Mouse (Mus musculus): Measurements from ENCODE around the gene Nampt.
"Not testable (repeated sequence)": the region's sequence is repeated elsewhere in the genome, so short reads cannot be mapped to it uniquely, and the experiment has no call there.

The Nampt gene

GRCm38 (mm10) chr12:32841442-32841900, 22.1 kb downstream of the Nampt start:
- no peak for DNase-seq (ENCODE audit: low spot score)

GRCm38 (mm10) chr12:32846325-32846724, 27.0 kb downstream of the Nampt start:
- no peak for DNase-seq (ENCODE audit: low spot score)

GRCm38 (mm10) chr12:32853757-32854156, 34.4 kb downstream of the Nampt start:
- DNase-seq (ENCODE audit: low spot score), result no peak

GRCm38 (mm10) chr12:32854866-32855265, 35.5 kb downstream of the Nampt start:
- DNase-seq (ENCODE audit: low spot score), result no peak

- DNase-seq (ENCODE audit: low spot score), result no peak
Measured at GRCm38 (mm10) chr12:32855398-32855797, 36.1 kb downstream of the Nampt start.

GRCm38 (mm10) chr12:32856707-32857511, 37.6 kb downstream of the Nampt start:
- DNase-seq (ENCODE audit: low spot score), result no peak

GRCm38 (mm10) chr12:32858444-32858843, 39.1 kb downstream of the Nampt start:
- DNase-seq (ENCODE audit: low spot score), result no peak

GRCm38 (mm10) chr12:32860820-32861219, 41.5 kb downstream of the Nampt start:
- no peak for DNase-seq (ENCODE audit: low spot score)

GRCm38 (mm10) chr12:32870815-32871214, 51.5 kb downstream of the Nampt start:
- no peak for DNase-seq (ENCODE audit: low spot score)

GRCm38 (mm10) chr12:32877500-32877899, 58.2 kb downstream of the Nampt start:
- DNase-seq (ENCODE audit: low spot score), result no peak

- no peak for DNase-seq (ENCODE audit: low spot score)
Measured at GRCm38 (mm10) chr12:32877964-32878571, 58.7 kb downstream of the Nampt start.

GRCm38 (mm10) chr12:32879371-32879770, 60.0 kb downstream of the Nampt start:
- no peak for DNase-seq (ENCODE audit: low spot score)

- no peak for DNase-seq (ENCODE audit: low spot score)
Measured at GRCm38 (mm10) chr12:32884356-32884755, 65.0 kb downstream of the Nampt start.

GRCm38 (mm10) chr12:32885041-32885440, 65.7 kb downstream of the Nampt start:
- DNase-seq (ENCODE audit: low spot score), result no peak

- DNase-seq (ENCODE audit: low spot score), result no peak
Measured at GRCm38 (mm10) chr12:32886353-32886752, 67.0 kb downstream of the Nampt start.

GRCm38 (mm10) chr12:32888226-32888625, 68.9 kb downstream of the Nampt start:
- DNase-seq (ENCODE audit: low spot score), result no peak

- no peak for DNase-seq (ENCODE audit: low spot score)
Measured at GRCm38 (mm10) chr12:32889846-32890245, 70.5 kb downstream of the Nampt start.

- no peak for DNase-seq (ENCODE audit: low spot score)
Measured at GRCm38 (mm10) chr12:32890455-32890854, 71.1 kb downstream of the Nampt start.

- not testable (repeated sequence) for DNase-seq (ENCODE audit: low spot score)
Measured at GRCm38 (mm10) chr12:32891271-32891670, 71.9 kb downstream of the Nampt start.

- no peak for DNase-seq (ENCODE audit: low spot score)
Measured at GRCm38 (mm10) chr12:32893212-32893611, 73.9 kb downstream of the Nampt start.

- no peak for DNase-seq (ENCODE audit: low spot score)
Measured at GRCm38 (mm10) chr12:32895806-32896205, 76.5 kb downstream of the Nampt start.

- DNase-seq (ENCODE audit: low spot score), result no peak
Measured at GRCm38 (mm10) chr12:32896496-32896895, 77.2 kb downstream of the Nampt start.
